Mouse (Mus musculus) stomach, embryonic 15.5 days (tissue): ENCODE results near the gene Rgs6. TPM values are rescaled to one million over a fixed set of nuclear protein-coding genes. Genes with fewer than 3 reads are reported as not detected.

Source experiments
- ATAC-seq: fragments of 200-750 bp; cut with Nextera tagmentation; 2 replicates; pipeline ENCODE4 v1.8.0; 2017; ENCODE audit warnings: low read depth, moderate number of reproducible peaks, moderate TSS enrichment; ENCODE audit not compliant: insufficient read depth, low FRiP score
- H3K27ac ChIP-seq: fragments of 300-500 bp; sonication (generic); 2 replicates; pipeline ENCODE4 v1.5.1; 2015; ENCODE audit warnings: mild to moderate bottlenecking, inconsistent platforms
- H3K27me3 ChIP-seq: fragments of 300-500 bp; sonication (generic); replicated peaks from 2 replicates; pipeline ENCODE4 v1.6.1; 2015; ENCODE audit warnings: inconsistent platforms
- H3K36me3 ChIP-seq: fragments of 300-500 bp; sonication (generic); 2 replicates; pipeline ENCODE4 v1.6.1; 2015; ENCODE audit warnings: inconsistent platforms
- H3K4me1 ChIP-seq: fragments of 300-500 bp; sonication (generic); 2 replicates; pipeline ENCODE4 v1.6.1; 2015; ENCODE audit warnings: inconsistent platforms
- H3K4me2 ChIP-seq: fragments of 300-500 bp; sonication (generic); 2 replicates; pipeline ENCODE4 v1.6.1; 2015; ENCODE audit warnings: mild to moderate bottlenecking, inconsistent platforms
- H3K4me3 ChIP-seq: fragments of 300-500 bp; sonication (generic); replicated peaks from 2 replicates; pipeline ENCODE4 v1.5.1; 2015; ENCODE audit warnings: inconsistent platforms
- H3K9ac ChIP-seq: fragments of 300-500 bp; sonication (generic); 2 replicates; pipeline ENCODE4 v1.6.1; 2015; ENCODE audit warnings: inconsistent platforms
- H3K9me3 ChIP-seq: fragments of 300-500 bp; sonication (generic); 2 replicates; pipeline ENCODE4 v1.6.1; 2016; ENCODE audit warnings: inconsistent platforms
- WGBS: fragments of 180-500 bp; shearing (Covaris S2); methylation state at CpG from one replicate; pipeline ENCODE4 v1.1.7; 2015; 5-methylcytosine and 5-hydroxymethylcytosine counted together
- polyA plus RNA-seq: library from polyadenylated mRNA; unstranded; fragments of >200 nt; fragmentation: Nextera tagmentation; extraction: Ambion mirVana; gene quantifications from 2 replicates; pipeline ENCODE4 v1.2.1, GENCODE M21; 2015

Rgs6 gene
- polyA plus RNA-seq, 1 experiment from 2014 or later: 2.0 TPM

DNA sequence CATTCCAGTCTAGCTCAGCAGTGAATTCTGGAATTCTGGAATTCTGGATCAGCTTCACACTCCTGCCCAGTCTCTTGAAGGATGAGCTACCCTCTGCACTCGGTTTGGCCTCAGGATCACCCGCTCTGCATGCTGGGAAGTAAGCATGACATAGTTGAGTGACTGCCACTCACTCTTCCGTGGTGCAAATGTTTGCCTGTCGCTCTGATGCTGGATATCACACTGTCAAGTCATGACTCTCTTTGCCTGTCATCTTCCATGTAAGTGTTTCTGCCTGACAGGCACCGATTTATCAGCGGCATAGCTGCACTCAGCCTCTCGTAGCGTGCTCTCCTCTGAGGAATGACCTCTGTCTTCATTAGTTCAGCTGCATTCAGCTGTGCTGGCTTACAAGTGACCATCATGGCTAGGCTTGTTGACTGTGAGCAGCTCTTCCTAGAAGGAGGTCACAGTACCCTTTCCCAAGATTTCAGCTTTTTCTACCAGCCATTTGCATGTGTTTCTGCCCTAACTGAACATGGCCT is 135.0 kb downstream of the Rgs6 start:
- Histone ChIP-seq H3K9me3 (no peaks in the 10 kb centered on the region), H3K4me1 (no peaks in the 10 kb centered on the region), H3K27me3 (no peaks in the 10 kb centered on the region), H3K36me3 (no peaks in the 10 kb centered on the region), H3K9ac (no peak overlapping the region), H3K27ac (no peak overlapping the region), H3K4me2 (no peak overlapping the region), H3K4me3 (no peak overlapping the region)
- no peak for ATAC-seq
- WGBS: 81% methylated on average over 8 of the region's 8 CpGs

DNA sequence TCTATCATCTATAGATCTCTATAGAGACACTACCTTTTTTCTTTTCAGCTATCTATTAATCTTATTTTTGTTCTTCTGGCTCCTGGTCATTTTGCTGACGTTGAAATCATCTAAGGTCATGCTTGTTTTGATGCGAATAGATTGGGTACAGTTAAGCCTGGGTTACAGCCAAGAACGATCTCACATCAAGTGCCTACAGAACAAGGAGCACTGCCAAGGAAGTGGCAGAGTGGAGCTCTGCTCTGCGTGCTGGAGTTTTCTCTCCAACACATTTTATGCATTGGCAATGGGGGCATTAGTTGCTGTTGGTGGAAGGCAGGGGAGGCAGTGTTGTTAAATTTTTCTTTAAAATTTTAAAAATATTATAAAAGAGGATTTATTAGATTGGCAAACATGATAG is 138.2 kb downstream of the Rgs6 start:
- Histone ChIP-seq H3K9ac (no peak overlapping the region), H3K4me3 (no peak overlapping the region), H3K36me3 (no peaks in the 10 kb centered on the region), H3K27me3 (no peaks in the 10 kb centered on the region), H3K27ac (no peak overlapping the region), H3K9me3 (no peaks in the 10 kb centered on the region), H3K4me2 (no peak overlapping the region), H3K4me1 (no peaks in the 10 kb centered on the region)
- 84% methylated on average over 4 of the region's 4 CpGs for WGBS
- no peak for ATAC-seq

DNA sequence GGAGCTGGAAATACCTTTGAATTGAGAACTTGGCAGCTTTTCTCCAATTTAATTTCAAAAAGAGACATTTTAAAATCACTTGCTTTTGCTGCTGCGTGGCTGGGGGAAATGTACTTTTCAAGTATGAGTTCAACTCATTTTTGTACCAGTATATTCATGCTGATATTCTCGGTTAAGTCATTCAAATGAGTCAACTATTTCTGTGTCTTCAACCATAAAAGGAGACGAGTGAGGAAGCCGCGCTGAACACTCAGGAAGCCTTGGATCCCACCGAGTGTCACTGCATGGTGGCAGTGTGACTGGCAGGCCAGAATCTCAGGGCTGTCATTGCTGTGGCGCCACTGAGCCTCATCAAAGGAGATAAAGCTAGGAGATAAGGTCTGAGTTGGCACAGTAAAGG is 143.5 kb downstream of the Rgs6 start:
- Histone ChIP-seq H3K9me3 (no peaks in the 10 kb centered on the region), H3K36me3 (no peaks in the 10 kb centered on the region), H3K4me3 (no peak overlapping the region), H3K27ac (no peak overlapping the region), H3K4me1 (no peaks in the 10 kb centered on the region), H3K27me3 (no peaks in the 10 kb centered on the region), H3K4me2 (no peak overlapping the region), H3K9ac (no peak overlapping the region)
- WGBS: 61% methylated on average over 7 of the region's 7 CpGs
- no peak for ATAC-seq

DNA sequence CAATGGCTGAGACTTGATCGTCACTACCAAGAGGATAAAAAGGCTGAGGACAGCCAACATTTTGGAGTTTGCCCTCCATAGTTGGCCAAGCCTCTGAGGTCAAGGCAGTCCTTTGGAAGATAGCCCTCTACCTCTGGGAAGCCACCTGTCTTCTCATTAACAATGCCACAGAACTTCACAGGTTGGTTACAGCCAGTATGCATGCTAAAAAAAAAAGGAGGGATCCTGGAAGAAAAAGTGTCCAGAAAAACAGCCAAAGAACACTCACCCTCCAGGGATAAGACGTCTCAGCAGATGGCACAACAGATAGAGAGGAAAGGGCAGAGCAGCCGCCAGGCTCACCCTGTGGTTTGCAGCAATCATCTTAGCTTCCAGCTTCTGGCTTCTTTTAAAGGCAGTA is 154.9 kb downstream of the Rgs6 start:
- no peaks in the 10 kb centered on the region for H3K4me1 ChIP-seq
- WGBS: 76% methylated on average over 3 of the region's 3 CpGs
- H3K4me2 ChIP-seq: no peak overlapping the region
- no peak for ATAC-seq
- no peaks in the 10 kb centered on the region for H3K27me3 ChIP-seq
- no peak overlapping the region for H3K9ac ChIP-seq
- H3K9me3 ChIP-seq: no peaks in the 10 kb centered on the region
- no peak overlapping the region for H3K4me3 ChIP-seq
- H3K27ac ChIP-seq: no peak overlapping the region
- no peaks in the 10 kb centered on the region for H3K36me3 ChIP-seq

DNA sequence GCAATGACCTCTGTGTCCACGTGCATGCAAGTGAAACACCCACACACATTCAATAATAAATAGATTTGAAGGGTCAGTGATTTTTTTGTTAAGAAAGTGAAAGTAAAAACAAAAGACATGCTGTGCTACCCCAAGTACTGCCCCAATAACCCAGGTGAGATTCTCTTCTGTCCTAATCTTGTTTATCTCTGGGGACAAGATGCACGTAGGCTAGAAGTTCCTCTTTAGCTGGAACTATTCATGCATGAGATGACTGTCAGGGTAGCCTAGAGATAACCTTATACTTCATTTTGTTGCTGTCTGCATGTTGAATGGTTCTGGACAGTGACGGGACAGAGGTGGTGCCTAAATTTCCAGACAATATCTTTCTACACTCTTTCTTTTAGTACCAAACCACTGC is 155.9 kb downstream of the Rgs6 start:
- no peak overlapping the region for H3K4me2 ChIP-seq
- H3K9ac ChIP-seq: no peak overlapping the region
- no peaks in the 10 kb centered on the region for H3K36me3 ChIP-seq
- H3K27me3 ChIP-seq: no peaks in the 10 kb centered on the region
- H3K4me1 ChIP-seq: no peaks in the 10 kb centered on the region
- no peak for ATAC-seq
- no peaks in the 10 kb centered on the region for H3K9me3 ChIP-seq
- H3K4me3 ChIP-seq: no peak overlapping the region
- H3K27ac ChIP-seq: no peak overlapping the region
- WGBS: 65% methylated on average over 3 of the region's 3 CpGs

DNA sequence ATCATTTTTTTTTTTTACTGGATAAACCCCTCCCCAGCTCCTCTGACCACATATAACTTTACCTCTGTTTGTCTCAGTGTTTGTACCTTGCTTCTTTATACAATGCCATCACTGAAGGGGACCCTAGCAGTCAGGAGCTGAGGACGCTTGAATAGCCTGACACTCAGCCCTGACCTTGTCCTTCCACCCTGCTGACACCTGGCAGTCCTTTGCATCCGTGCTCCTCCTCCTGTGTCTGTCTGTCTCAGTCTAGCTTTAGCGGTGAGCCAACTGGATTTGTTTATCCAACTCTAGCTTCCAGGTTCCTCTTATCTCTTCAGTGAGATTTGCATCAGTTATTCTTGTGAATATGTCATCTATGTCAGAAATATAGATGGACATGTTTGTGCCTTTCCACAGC is 156.7 kb downstream of the Rgs6 start:
- whole genome bisulfite sequencing: 32% methylated on average over 3 of the region's 3 CpGs
- Histone ChIP-seq H3K27me3 (no peaks in the 10 kb centered on the region), H3K4me1 (no peaks in the 10 kb centered on the region), H3K4me3 (no peak overlapping the region), H3K36me3 (no peaks in the 10 kb centered on the region), H3K9me3 (no peaks in the 10 kb centered on the region), H3K9ac (no peak overlapping the region), H3K27ac (no peak overlapping the region), H3K4me2 (no peak overlapping the region)
- no peak for ATAC-seq

DNA sequence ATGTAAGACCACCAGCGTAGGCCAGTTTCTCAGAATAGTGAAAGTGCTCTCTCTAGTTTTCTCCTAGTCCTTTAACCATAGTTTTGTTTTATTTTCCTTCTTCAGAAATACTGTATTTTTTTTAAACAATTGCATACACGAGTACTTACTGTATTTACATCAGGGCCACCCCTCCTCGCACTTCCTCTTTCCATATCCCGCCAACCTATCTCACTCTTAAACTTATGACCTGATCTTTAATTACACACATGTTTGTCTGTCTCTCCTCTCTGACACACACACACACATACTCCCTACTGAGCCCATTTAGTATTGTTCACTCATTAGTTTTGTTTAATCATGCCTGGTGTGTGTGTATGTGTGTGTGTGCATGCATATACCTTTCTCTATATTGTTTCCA is 159.0 kb downstream of the Rgs6 start:
- WGBS: 76% methylated on average over 4 of the region's 4 CpGs
- no peak overlapping the region for H3K27ac ChIP-seq
- no peak overlapping the region for H3K4me3 ChIP-seq
- H3K9me3 ChIP-seq: no peaks in the 10 kb centered on the region
- H3K9ac ChIP-seq: no peak overlapping the region
- no peaks in the 10 kb centered on the region for H3K27me3 ChIP-seq
- H3K4me2 ChIP-seq: no peak overlapping the region
- no peaks in the 10 kb centered on the region for H3K4me1 ChIP-seq
- no peak for ATAC-seq
- H3K36me3 ChIP-seq: no peaks in the 10 kb centered on the region

DNA sequence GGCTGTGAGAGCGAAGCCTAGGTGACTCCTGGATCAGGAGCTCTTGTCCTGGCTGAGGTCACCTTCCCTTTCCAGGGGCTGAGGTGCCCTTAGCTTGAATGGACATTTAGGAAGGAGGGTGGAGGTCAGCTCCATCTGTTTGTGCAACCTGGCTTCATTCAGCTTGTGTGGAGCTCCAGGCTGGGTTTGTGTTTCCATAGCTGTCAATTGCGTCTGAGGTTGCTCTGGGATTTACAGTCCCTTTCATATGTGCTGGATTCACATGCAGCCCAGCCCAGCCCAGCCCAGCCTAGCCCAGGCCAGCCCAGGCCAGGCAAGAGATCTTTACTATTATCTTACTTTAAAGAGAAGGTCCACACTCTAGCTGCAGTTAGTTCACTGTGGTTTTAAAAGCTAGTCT is 163.8 kb downstream of the Rgs6 start:
- H3K9me3 ChIP-seq: no peaks in the 10 kb centered on the region
- H3K27ac ChIP-seq: no peak overlapping the region
- H3K4me1 ChIP-seq: no peaks in the 10 kb centered on the region
- no peak overlapping the region for H3K4me2 ChIP-seq
- ATAC-seq: no peak
- no peak overlapping the region for H3K4me3 ChIP-seq
- H3K27me3 ChIP-seq: no peaks in the 10 kb centered on the region
- 59% methylated on average over 2 of the region's 2 CpGs for WGBS
- H3K36me3 ChIP-seq: no peaks in the 10 kb centered on the region
- H3K9ac ChIP-seq: no peak overlapping the region

DNA sequence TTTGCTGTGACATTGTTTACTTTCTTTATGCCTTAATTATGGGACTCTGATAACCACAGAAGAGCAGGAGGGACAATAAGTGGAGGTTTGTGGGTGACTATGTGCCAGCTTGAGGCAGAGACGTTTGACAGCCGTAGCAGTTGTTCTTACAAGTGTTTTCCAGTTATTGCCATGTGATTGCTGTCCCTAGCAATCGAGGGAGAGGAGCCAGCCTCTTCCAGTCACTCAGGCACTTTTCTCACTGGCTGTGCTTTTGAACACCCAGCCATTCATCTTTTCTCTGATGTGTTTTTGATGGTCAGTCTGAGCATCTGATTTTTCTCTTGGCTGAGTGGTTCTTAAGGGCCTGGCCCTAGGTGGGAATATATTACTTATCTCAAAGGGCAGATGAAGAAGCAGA is 166.4 kb downstream of the Rgs6 start:
- Histone ChIP-seq H3K4me3 (no peak overlapping the region), H3K4me2 (no peak overlapping the region), H3K36me3 (no peaks in the 10 kb centered on the region), H3K9me3 (no peaks in the 10 kb centered on the region), H3K4me1 (no peaks in the 10 kb centered on the region), H3K27me3 (no peaks in the 10 kb centered on the region), H3K9ac (no peak overlapping the region), H3K27ac (no peak overlapping the region)
- ATAC-seq: no peak
- WGBS: 34% methylated on average over 3 of the region's 3 CpGs

DNA sequence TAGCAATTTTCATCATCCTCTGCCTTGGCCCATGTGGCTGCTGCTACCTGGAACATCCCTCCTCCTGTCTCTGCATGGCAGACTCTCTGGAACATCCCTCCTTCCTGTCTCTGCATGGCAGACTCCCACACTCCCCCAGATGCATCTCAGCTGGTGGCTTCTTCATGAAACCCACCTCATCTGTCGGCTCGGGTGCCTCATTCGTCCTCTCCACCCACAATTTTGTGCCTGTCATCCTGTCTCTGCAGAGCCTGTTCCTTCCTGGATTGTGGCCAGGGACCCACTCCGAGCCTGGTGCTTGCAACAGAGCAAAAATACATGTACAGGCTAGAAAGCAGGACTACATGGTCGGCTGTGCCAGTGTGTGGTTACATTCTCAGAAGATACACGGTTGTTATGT is 168.7 kb downstream of the Rgs6 start:
- 38% methylated on average over 6 of the region's 6 CpGs for WGBS

DNA sequence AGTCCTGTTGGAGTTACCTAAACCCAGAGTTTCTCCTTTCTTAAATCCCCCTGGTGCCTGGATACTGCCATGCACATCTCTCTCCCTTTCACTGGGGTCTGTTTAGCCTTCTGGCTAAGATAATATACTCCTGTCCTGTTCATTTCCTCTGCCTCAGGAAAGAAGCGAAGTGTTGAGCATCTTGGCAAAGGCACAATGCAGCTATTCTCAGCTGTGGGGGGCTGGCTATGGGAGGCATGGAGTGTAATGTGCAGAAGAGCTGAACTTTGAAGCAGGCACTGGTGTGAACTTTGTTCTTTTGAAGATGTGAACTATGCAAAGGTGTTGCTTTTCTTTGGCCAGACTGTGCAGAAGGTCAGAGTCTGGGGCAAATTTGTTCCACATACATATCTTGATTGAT is 169.3 kb downstream of the Rgs6 start:
- ATAC-seq: no peak
- no peaks in the 10 kb centered on the region for H3K4me1 ChIP-seq
- no peaks in the 10 kb centered on the region for H3K36me3 ChIP-seq
- no peaks in the 10 kb centered on the region for H3K9me3 ChIP-seq
- 33% methylated on average over 1 of the region's 1 CpGs for WGBS
- no peak overlapping the region for H3K4me3 ChIP-seq
- H3K27ac ChIP-seq: no peak overlapping the region
- H3K27me3 ChIP-seq: no peaks in the 10 kb centered on the region
- no peak overlapping the region for H3K4me2 ChIP-seq
- no peak overlapping the region for H3K9ac ChIP-seq

More for the DNA sequence above, 168.7 kb downstream of the Rgs6 start:
- Histone ChIP-seq H3K27me3 (no peaks in the 10 kb centered on the region), H3K4me2 (no peak overlapping the region), H3K9ac (no peak overlapping the region), H3K27ac (no peak overlapping the region), H3K9me3 (no peaks in the 10 kb centered on the region), H3K4me3 (no peak overlapping the region), H3K4me1 (no peaks in the 10 kb centered on the region), H3K36me3 (no peaks in the 10 kb centered on the region)
- ATAC-seq: no peak

DNA sequence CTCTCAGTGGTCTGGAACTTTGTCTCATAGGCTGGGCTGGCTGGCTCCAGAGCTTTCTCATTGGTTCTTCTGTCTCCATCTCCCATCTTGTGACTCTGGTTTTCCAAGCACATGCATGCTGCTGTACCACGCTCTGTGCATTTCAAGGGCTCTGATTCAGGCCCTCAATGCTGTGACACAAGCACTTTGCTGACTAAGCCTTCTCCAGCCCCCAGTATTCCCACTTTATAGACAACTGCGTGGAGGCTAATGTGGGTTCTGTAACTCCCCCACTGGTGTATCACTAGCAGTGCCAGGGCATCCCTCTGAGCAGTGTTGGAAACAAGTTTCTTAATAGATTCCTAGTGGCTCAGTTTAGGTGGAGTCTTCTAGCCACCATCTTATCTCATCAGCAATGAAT is 174.0 kb downstream of the Rgs6 start:
- Histone ChIP-seq H3K4me3 (no peak overlapping the region), H3K4me1 (no peaks in the 10 kb centered on the region), H3K27ac (no peak overlapping the region), H3K27me3 (no peaks in the 10 kb centered on the region), H3K9me3 (no peaks in the 10 kb centered on the region), H3K36me3 (no peaks in the 10 kb centered on the region), H3K9ac (no peak overlapping the region), H3K4me2 (no peak overlapping the region)
- no peak for ATAC-seq
- 88% methylated on average over 2 of the region's 2 CpGs for WGBS

DNA sequence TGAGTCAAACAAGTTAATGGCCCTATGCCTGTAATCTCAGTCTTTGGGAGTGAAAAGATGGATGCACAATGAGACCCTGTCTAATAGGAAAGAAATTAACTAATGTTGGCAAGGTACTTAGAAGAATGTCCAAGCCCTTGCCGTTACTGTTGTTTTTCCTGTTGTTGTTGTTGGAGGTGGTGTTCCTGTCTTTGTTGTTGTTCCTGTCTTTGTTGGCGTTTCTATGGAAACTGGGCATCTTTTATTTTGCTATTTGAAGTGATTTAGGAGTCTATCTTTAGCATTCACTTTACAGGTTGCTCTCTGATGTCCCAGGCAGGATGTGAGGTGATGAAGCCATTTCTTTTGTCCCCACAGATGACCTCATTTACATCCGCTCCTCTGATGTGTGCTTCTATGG is 180.6 kb downstream of the Rgs6 start:
- 85% methylated on average over 3 of the region's 3 CpGs for WGBS
- Histone ChIP-seq H3K4me1 (no peaks in the 10 kb centered on the region), H3K27me3 (no peaks in the 10 kb centered on the region), H3K9ac (no peak overlapping the region), H3K9me3 (no peaks in the 10 kb centered on the region), H3K27ac (no peak overlapping the region), H3K4me3 (no peak overlapping the region), H3K4me2 (no peak overlapping the region), H3K36me3 (no peaks in the 10 kb centered on the region)
- ATAC-seq: no peak
